Mouse (Mus musculus): Measurements from ENCODE around the gene Actl10.

DNA sequence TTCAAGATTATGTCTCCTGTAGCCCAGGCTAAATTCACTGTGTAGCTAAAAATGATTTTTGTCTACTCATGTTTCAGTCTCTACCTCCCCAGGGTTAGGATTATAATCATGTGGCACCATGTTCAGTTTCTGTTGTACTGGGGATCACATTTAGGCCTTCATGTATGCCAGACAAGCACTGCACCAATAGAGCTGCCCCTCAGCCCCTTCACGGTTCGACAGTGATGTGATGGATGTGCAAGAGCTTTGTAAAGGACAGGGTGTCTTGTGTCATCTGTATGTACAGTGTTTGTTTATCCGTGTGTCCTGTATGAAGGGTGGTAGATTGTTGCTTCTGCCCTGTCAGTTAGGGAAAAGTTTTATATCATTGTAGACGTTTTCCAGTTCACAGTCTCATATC, 43.1 kb upstream of the Actl10 start:
- TF ChIP-seq CTCF (IDR thresholded peaks at IDR 0.05; ENCODE audit: low read depth) (no peak), EP300 (IDR thresholded peaks at IDR 0.05; ENCODE audit: low read depth) (no peak)
